Mouse (Mus musculus) cerebellum, postnatal 14 days (tissue): ENCODE measurements at regions not wholly inside any gene's neighbourhood (a gene's known extent, or its start where the extent isn't known, plus 50 kb on each side); places are given as distances from the start of the nearest gene placed in this dataset.

Experiments used
- DNase-seq, 2 experiments: peaks; one replicate each; pipeline ENCODE4 v3.0.0; 2021; ENCODE audit warnings: mixed read lengths in 2 of 2

DNA sequence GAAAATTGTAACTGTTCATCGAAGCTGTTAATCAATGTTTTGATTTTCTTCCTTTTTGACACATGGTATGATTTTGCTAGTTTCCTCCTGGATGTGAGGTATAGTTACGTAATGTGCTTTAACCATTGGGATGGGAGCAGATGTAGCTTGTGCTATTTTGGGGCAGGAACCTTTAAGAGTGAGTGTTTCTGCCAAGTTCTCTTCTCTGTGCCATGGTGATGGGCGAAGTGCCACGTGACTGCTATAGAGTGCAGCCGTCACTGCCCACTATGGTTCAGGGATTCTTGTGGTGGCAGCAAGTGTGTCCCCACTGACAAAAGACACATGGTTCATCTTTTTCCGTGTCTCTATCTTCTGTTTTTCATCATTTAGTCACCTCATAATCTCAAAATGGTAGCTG, 4882.6 kb downstream of the 9330182O14Rik start:
- DNase-seq, result peak; percentile 8 to 19

GRCm38 (mm10) chr15:45018086-45018485, 4883.9 kb downstream of the 9330182O14Rik start:
- DNase-seq, result no peak

GRCm38 (mm10) chr15:45021790-45022189, 4887.6 kb downstream of the 9330182O14Rik start:
- DNase-seq, result no peak
